Mouse (Mus musculus) erythroblast, adult 5-6 weeks (primary cell): ENCODE results near the gene Med15. TPM values are rescaled to one million over a fixed set of nuclear protein-coding genes. Genes with fewer than 3 reads are reported as not detected.

ENCODE experiments used
- ATAC-seq: replicated peaks from 2 replicates; pipeline ENCODE4 v1.8.0; 2016; ENCODE audit warnings: moderate number of reproducible peaks, mild to moderate bottlenecking, moderate TSS enrichment, inconsistent platforms; ENCODE audit not compliant: poor library complexity, low FRiP score, severe bottlenecking
- total RNA-seq, 2 experiments: library from RNA; stranded (forward) in 1 of 2; stranded (reverse) in 1 of 2; fragments of 150-400 nt in 1 of 2; fragments of 200-764, 138-1000 nt in 1 of 2; gene quantifications; 2 replicates each; pipeline versions ENCODE4 v1.2.3 to v1.2.4; 2015 to 2017; ENCODE audit warnings: low replicate concordance in 2 of 2

The Med15 gene
- total RNA-seq, 2 experiments from 2014 or later: 20.7 to 30.0 TPM

DNA sequence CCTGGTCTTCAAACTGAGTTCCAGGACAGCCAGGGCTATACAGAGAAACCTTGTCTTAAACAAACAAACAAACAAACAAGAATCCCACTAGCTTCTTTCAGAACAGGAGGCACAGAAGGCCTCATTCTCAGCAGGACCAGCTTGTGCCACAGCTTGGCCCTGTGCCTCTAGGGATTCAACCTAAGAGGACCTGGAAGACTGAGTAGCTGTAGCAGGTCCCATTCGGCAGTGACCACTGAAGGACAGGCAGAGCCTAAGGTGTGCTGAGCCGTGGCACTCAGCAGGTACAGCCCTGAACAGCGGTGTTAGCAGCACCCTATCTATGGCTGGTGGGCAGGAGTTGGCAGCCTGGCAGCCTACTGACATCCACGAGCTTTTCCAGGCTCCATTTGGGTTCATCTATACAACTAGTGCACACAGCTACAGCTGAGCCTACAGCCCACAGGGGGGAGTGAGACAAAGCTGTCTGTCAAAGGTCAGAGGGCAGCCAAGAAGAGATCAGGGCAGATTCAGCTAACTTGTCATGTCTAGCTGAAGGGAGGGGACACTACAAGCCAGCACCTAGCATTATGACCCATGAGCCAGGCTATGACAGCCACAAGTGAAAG, 78.4 kb downstream of the Med15 start:
- no peak for ATAC-seq

DNA sequence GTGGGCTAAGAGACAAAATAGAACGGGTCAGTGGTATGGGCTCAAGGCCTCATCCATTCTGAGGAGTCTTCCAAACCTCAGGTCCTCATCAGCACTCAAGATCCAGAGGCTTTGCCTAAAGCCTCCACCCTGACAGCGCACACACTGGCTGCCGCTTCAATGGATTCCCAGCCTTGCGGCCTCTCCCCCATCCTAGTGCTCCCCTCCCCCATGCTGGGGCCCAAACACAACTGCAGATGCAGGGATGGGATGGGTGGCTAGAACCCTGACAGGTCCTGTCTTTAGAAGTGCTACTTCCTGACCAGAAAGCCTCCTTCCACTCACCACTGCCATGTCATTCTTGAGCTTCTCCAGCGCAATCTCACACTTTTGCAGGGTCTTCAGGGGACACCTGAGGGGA, 79.1 kb downstream of the Med15 start:
- no peak for ATAC-seq

DNA sequence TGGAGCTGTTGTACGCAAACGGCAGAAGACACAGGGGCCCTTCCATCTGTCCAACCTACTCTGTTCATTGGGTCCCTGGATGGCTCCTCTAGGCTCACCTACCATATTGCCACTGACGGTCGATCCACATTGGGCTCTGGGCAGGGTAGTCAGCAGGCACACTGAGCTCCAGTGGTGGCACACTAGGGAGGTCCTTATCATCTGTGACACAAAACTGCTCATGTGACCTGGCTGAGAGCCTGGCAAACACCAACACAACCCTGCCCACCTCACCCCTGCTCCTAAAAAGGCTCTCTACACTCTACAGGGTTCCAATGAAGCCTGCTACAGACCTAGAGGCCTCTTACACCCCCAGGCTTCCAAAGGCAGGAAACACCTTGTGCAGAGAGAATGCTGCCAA, 80.1 kb downstream of the Med15 start:
- ATAC-seq: peak; percentile 69

DNA sequence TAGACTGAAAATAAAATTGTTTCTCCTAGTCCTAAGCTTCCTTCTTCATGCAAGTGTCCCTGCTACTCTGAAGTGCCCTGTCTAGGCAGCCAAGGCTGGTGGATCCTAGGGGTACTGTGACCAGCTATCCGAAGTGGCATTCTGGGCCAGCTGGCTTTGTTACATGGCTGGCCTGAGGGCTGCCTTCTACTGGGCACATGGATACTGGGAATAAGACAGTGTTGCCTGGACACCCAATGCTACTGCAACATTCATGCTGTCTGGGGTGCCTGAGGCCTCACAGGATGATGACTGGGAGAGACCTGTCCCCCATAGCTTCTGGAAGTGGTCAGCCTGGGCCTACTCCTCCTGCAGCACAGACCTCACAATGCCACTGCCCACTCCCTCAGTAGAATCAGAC, 82.0 kb downstream of the Med15 start:
- ATAC-seq: no peak

DNA sequence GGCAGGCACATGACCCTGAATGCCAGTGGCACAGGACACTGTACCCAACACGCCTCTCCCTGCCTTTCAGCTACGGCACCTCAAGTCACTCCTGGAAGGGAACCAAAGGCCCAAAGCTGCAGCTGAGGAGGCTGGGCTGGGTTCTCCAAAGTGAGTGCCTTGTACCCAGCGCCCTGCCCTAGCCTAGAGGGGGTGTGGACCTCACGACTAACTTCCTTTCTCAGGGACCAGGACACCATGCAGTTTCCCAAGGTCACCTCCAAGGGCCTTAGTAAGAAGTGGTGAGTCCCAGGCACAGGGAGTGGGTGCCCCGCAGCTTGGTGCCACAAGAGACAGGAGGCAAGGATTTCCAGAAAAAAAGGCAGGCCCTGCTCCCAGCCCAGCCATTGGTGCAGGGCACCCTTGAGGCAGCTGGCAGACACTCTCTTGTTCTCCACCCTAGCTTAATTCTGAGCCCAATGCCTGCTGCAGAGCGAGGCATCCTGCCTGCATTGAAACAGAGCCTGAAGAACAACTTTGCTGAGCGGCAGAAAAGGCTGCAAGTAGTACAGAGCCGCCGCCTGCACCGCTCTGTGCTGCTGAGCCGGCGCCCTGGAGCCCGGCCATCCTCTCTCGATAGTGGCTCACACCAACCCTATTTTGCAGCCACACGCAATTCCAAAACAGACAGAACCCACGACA, 82.6 kb downstream of the Med15 start:
- no peak for ATAC-seq

DNA sequence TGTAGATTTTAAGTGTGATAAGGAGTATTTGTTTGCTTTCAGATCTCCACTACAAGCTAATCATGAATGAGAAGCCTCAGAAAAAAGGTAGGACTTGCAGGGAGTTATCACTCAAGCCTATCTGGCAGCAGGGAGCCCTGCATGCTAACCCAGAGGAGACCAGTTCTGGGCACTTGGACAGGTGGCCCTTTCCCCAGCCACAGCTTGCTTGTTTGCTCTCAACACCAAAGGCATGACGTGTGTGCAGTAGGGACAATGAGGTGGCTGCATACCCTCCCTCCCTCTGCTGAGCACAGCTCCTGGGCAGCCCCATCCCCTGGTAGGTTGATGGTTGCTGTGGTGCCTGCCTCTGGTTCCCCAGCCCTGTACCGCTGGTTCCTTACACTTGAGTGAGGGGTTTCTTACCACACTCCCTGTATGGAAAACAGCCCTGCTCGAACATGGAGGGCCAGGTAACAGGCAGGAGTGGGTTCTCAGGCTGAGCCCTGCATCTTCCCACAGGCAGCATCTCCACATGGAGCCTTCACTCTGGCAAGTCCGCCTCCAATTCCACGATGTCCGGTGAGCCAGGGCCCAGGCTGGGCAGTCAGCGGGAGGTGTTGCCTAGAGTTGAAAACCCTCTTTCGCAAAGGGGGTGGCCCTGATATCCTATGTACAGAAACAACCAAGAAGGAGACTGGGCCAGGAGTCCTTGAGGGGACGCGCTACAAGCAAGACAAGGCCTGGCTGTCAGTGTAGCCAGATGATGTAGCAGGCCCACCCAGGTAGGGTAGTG, 84.9 kb downstream of the Med15 start:
- no peak for ATAC-seq

DNA sequence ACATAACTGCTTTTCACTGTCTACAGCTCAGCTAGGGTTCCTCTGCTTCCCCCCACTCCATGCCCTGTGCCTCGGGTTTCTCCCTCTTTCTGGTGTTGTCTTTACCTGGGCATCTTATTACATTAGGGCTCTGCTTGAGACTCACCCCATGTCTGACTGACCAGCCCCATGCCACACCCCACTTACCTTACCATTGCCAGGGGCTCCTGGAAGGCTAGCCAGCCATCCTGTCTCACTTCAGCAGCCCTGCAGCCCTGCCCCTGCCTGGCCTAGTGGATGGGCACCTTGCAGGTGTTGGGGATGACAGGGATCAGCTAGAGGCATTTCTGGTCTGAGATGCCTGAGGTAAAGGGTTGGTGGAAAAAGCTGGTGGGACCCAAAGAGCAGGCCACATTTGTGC, 85.5 kb downstream of the Med15 start:
- ATAC-seq: no peak; the same call in 1 of the 2 replicates

DNA sequence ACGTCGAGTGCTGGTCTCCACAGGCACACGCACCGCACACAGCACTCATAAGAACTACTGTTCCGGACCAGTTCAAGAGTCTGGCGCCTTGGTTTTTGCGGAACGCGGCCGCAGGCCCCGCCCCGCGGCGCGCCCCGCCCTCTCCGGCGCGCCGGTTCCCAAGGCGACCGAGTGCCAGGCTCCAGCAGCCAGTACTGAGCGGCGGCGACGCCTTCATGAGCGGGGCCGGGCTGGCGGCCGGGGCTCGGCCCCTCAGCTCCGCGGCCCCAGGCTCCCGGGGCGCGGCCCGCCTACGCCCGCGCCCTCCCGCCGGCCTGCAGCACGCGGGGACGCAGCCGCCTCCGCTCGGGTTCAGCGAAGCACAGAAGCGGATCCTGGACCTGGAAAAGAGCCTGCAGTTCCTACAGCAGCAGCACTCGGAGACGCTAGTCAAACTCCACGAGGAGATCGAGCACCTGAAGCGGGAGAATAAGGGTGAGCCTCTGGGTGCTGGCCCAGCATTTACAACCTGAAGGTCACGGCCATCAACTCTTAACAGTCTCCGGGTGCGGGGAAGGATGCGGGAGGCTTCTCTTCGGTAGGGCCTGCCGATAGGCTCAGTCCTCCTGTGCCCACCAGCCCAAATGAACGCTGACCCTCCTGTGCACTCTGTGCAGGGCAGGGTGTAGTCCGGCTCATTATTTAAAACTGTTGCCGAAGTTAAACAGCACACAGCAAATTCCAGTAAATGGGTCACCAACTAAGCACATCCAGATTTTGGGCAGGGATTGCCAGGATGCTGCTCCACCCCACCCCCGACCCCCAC, 86.2 kb downstream of the Med15 start, which contains the start of gene Ccdc74a:
Gene Ccdc74a (plus strand): TSS at position 161 of the 805 bp plus-strand sequence.
- peak; percentile 88 for ATAC-seq

DNA sequence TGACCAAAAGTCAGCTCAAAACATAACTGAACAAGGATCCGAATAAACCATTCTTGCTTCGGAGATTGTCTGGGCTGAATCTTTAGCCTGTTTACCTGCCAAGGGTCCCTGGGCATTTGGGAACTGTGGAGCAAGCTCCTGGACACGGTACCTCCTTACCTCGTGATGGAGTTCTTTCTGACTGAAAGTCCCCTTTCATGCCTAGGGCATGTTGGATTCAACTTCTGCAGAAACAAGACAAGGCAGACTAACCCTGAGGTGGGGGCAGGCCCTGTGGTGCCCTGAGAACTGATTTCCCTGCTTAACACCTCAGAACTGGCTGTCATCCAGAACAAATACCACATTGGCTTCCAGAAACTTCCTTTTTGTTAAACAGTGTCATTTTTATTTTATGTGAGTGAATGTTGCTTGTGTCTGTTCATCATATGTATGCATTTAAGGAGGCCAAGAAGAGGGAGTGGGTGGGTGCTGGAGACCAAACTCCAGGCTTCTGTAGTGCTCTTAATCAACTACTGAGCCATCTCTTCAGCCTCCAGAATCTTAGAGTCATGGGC, 89.2 kb downstream of the Med15 start:
- ATAC-seq: no peak

DNA sequence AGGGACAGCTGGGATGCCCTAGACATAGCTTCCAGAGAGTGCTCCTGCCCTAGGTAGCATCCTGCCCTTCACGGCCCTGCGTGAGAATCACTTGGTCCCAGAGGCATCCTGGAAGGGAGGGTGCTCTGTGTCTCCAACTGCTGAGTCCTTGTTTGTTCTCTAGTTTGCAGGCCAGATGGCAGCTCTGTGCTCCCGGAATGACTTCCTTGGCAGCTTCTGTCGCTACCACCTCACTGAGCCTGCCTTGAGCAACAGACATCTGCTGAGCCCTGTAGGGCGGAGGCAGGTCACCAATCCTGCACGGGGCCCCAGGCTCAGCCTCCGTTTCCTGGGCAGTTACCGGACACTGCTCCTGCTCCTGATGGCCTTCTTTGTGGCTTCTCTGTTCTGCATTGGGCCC, 90.4 kb downstream of the Med15 start:
- no peak for ATAC-seq

DNA sequence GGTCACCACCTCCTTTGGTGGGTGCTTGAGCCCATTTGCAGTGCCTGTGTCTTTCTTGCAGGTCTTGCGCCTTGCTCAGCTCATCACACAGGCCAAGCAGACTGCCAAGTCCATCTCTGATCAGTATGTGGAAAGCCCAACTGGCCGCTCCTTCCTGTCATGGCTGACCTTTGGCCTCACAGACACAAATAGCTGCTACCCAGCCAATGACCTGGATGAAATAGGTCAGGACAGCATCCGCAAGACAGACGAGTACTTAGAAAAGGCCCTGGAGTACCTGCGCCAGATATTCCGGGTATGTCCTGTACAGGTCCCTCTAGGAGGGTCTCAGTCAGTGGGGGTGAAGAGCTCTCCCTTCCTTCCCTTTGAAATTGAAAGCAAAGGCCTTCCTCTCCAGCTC, 91.4 kb downstream of the Med15 start:
- ATAC-seq: no peak

DNA sequence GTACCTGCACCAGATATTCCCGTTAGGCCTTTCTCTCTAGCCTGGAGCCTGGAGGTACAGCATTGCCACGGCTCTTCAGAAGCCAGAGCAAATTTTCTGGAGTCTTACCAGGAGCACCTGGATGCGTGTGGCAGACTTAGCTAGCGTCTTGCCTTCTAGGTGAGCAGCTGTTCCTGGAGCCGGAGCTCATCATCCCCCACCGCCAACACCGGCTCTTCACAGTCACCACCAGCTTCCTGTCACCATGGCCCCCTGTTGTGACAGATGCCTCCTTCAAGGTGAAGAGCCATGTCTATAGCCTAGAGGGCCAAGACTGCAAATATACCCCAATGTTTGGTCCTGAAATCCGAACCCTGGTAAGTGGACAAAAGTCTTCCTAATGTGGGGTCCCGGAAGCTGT, 92.0 kb downstream of the Med15 start:
- ATAC-seq: no peak

DNA sequence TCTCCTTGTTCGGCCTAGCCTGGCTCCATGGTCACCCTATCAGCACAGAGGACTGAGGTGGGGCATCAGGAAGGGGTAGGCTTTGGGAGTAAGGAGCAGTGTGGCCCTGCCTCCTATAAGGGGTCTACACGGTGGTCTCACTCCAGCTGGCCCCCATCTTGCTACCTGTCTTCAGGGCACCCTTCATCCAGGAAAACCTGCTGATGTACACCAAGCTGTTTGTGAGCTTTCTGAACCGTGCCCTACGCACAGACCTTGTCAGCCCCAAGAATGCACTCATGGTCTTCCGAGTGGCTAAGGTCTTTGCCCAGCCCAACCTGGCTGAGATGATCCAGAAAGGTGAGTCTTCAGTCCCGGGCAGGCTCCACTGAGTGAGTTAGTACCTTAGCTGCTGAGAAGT, 92.7 kb downstream of the Med15 start:
- ATAC-seq: no peak

DNA sequence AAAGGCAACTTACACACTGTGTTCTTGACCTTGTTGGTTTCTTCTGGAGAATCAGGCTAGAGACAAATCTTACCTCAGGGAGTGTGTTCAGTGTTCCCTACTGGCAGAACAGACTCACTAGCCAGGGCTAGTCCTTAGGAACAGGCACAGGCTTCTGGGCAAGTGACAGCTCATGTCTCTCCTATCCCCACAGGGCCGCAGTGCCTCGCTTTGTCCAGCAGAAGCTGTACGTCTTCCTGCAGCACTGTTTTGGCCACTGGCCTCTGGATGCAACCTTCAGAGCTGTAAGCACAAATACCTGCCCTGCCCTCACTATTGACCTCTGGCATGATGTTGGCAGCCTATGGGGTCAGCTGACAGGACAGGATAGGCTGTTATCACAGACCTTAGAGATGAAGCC, 93.6 kb downstream of the Med15 start:
- ATAC-seq: peak; percentile 3; the same call in 1 of the 2 replicates

DNA sequence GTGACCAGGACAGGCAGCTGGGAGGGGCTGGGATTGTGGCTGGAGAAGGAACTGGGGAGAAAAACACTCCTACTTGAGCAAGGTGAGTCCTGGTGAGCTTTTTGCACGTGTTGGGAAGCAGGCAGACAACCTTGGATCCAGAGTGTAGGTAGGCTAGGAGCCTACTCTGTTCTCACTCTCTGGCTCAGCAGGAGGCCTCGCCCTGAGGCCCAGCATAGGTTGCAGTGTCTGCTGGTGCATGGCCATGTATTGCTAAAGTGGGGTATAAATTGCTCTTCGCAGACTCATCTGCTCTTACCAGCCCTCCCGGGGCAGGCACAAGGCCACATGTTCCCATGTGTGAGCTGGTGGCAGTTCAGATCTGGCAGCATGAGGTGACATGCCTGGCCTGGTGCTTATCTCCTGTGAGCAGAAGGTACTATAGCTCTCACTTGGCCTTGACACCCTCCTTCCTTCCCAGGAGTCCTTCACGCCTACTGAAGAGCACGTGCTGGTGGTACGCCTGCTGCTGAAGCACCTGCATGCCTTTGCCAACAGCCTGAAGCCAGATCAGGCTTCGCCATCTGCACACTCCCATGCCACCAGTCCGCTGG, 94.6 kb downstream of the Med15 start:
- peak; percentile 90 for ATAC-seq

DNA sequence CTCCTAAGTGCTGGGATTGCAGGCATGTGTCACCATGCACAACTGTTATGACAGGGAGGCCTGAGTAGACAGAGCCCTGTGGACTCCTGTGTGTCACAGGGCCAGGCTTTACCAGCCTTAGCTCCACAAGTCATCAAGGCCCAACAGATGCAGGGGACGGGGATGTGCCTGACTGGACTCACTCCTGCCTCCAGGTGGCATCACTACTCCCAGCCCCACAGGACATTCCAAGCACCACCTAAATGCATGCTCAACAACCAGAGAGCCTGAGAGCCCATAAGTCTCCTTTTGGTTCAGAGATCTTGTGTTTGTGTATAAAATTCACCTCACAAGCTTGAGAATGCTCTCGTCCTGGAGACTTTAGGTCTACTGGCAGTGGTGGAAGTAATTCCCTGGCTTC, 95.1 kb downstream of the Med15 start:
- ATAC-seq: peak; percentile 46

DNA sequence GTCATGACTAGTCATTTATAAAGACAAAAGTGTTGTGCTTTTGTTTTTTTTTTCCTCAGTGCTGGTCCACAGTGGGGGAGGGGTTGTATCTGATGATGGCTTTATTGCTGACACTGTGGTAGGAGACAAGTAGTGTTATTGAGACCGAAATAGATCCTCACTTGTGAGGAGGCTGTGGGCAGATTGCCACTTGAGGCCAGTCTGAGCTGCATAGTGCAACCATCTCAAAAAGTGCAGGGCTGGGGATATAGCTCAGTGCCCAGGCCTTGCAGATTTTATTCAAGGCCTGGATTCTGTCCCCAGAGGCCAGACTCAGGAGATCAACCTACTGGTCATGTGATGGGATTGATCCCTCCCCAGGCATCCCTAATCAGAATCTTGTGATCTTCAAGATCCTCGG, 95.8 kb downstream of the Med15 start:
- no peak for ATAC-seq

DNA sequence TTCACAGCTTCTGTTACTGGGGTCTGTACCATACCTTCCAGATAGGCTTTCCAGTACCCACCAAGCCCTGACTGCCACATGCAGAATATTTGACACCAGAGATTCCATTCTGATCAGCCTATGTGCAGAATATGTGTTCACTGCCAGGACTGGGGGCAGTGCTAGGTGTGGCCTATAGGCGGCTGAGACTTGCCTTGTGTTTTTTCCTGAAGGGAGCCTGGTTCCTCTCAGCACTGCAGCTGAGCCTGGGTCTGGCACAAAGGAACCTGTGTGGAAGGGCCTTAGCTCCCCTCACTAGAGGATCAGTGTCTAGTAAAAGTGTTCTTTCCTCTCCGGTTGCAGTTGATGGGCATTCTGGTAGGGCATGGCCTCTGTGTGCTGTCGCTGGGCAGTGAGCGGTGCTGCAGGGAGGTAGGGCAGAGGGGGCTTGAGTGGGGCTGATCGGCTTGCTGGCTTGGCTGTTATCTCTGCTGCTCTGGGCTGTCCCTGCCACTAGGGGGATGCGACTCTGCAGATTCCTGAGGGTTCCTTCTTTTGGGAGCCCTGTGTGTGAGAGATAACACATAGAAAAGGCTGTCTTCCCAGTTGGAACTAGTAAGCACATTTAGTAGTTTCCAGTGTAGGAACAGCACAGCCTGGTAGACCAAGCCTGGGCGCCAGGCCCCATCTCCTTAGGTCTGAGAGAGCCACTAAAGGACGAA, 99.1 kb downstream of the Med15 start:
- ATAC-seq: 0 out of 2 replicates have a peak, but pooled peaks have one; percentile 6

DNA sequence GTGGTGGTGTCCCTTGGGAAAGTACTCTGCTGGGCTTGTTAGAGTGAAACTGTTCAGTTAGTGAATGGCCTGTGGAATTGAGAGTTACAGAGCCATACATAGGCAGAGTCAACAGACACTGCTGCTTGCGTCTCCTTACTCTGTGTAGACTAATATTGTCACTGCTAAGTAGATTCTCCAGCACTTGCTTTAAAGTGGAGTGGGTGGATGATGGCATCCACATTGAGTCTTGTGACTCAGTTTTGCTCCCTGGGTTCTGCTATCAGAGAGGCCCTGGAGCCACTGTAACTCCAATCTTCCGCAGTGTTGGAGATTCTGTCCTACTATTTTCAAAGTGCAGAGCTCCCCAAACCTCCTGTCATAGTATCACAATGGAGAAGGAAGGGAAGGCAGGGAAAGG, 100.1 kb downstream of the Med15 start:
- ATAC-seq: no peak
